Mouse (Mus musculus): Measurements from ENCODE around the gene Plin5. TPM values are rescaled to one million over a fixed set of nuclear protein-coding genes. Genes with fewer than 3 reads are reported as not detected.
"Not testable (repeated sequence)": the region's sequence is repeated elsewhere in the genome, so short reads cannot be mapped to it uniquely, and the experiment has no call there.

Gene Plin5
- polyA plus RNA-seq, 1 experiment from 2014 or later: 57.3 TPM

- H3K36me3 ChIP-seq (replicated peaks; ENCODE audit: insufficient read depth, low read length): peaks cover 93% of the 10 kb centered on the region
- no peak for TF ChIP-seq EP300 (IDR thresholded peaks at IDR 0.05; ENCODE audit: low read depth)
- TF ChIP-seq CTCF (IDR thresholded peaks at IDR 0.05; ENCODE audit: low read depth): no peak
Observed at GRCm38 (mm10) chr17:56066451-56066850, 50.9 kb downstream of the Plin5 start.

GRCm38 (mm10) chr17:56065715-56066114, 51.7 kb downstream of the Plin5 start:
- not testable (repeated sequence) for H3K27ac ChIP-seq (ENCODE audit: low read depth); ATAC-seq; DNase-seq; H3K4me3 ChIP-seq (ENCODE audit: low read depth, low read length); H3K9me3 ChIP-seq (ENCODE audit: low read length); H3K9ac ChIP-seq (replicated peaks); H3K4me1 ChIP-seq (ENCODE audit: insufficient read depth); H3K27me3 ChIP-seq (ENCODE audit: insufficient read depth, low read length); H3K4me2 ChIP-seq (ENCODE audit: low read depth, low read length)
- peak; percentile 33; the same call in 1 of the 2 replicates for TF ChIP-seq CTCF (IDR thresholded peaks at IDR 0.05; ENCODE audit: low read depth)
- 86% methylated on average over 6 of the region's 6 CpGs for WGBS (ENCODE audit: insufficient replicate concordance)
- H3K36me3 ChIP-seq (replicated peaks; ENCODE audit: insufficient read depth, low read length): peaks cover 91% of the 10 kb centered on the region

More at GRCm38 (mm10) chr17:56066451-56066850, 50.9 kb downstream of the Plin5 start:
- Histone ChIP-seq H3K9ac (replicated peaks) (no peak overlapping the region), H3K9me3 (ENCODE audit: low read length) (no peaks in the 10 kb centered on the region), H3K27ac (ENCODE audit: low read depth) (no peak overlapping the region), H3K4me2 (ENCODE audit: low read depth, low read length) (no peak overlapping the region), H3K4me3 (ENCODE audit: low read depth, low read length) (no peak overlapping the region), H3K4me1 (ENCODE audit: insufficient read depth) (no peaks in the 10 kb centered on the region), H3K27me3 (ENCODE audit: insufficient read depth, low read length) (no peaks in the 10 kb centered on the region)
- ATAC-seq: no peak
- no peak for DNase-seq

GRCm38 (mm10) chr17:56062081-56062480, 55.3 kb downstream of the Plin5 start:
- Histone ChIP-seq H3K4me3 (ENCODE audit: low read depth, low read length) (no peak overlapping the region), H3K27ac (ENCODE audit: low read depth) (no peak overlapping the region), H3K27me3 (ENCODE audit: insufficient read depth, low read length) (no peaks in the 10 kb centered on the region), H3K4me2 (ENCODE audit: low read depth, low read length) (no peak overlapping the region), H3K36me3 (replicated peaks; ENCODE audit: insufficient read depth, low read length) (peaks cover 80% of the 10 kb centered on the region), H3K9me3 (ENCODE audit: low read length) (no peaks in the 10 kb centered on the region), H3K4me1 (ENCODE audit: insufficient read depth) (no peaks in the 10 kb centered on the region), H3K9ac (replicated peaks) (no peak overlapping the region)
- 93% methylated on average over 7 of the region's 7 CpGs for WGBS (ENCODE audit: insufficient replicate concordance)
- TF ChIP-seq CTCF (IDR thresholded peaks at IDR 0.05; ENCODE audit: low read depth): no peak
- TF ChIP-seq EP300 (IDR thresholded peaks at IDR 0.05; ENCODE audit: low read depth): no peak
- DNase-seq: no peak
- ATAC-seq: no peak

Other genes with a start within 250 kb of the Plin5 start
- gene Zfp119a, start 238.7 kb downstream of the Plin5 start, polyA plus RNA-seq (2015; fragmentation: Nextera tagmentation; extraction: Ambion mirVana): 3.0 and 4.5 TPM in 2 replicates
- gene Zfp959, start 225.5 kb downstream of the Plin5 start, polyA plus RNA-seq (2015; fragmentation: Nextera tagmentation; extraction: Ambion mirVana): 4.9 and 5.5 TPM in 2 replicates
- gene Zfp119b, start 168.1 kb downstream of the Plin5 start, polyA plus RNA-seq (2015; fragmentation: Nextera tagmentation; extraction: Ambion mirVana): 3.8 and 4.4 TPM in 2 replicates
- gene Ebi3, start 165.0 kb downstream of the Plin5 start, polyA plus RNA-seq (2015; fragmentation: Nextera tagmentation; extraction: Ambion mirVana): 10.0 and 10.5 TPM in 2 replicates
- 6.3 and 7.1 TPM in 2 replicates for gene Yju2, start 158.5 kb downstream of the Plin5 start, polyA plus RNA-seq (2015; fragmentation: Nextera tagmentation; extraction: Ambion mirVana)
- gene Shd, start 147.1 kb downstream of the Plin5 start, polyA plus RNA-seq (2015; fragmentation: Nextera tagmentation; extraction: Ambion mirVana): 0.26 and 0.34 TPM in 2 replicates
- gene Fsd1, start 131.1 kb downstream of the Plin5 start, polyA plus RNA-seq (2015; fragmentation: Nextera tagmentation; extraction: Ambion mirVana): not detected in 2 replicates
- 14.3 and 16.8 TPM in 2 replicates for gene Stap2, start 112.0 kb downstream of the Plin5 start, polyA plus RNA-seq (2015; fragmentation: Nextera tagmentation; extraction: Ambion mirVana)
- 17.5 and 23.9 TPM in 2 replicates for gene Mpnd, start 111.9 kb downstream of the Plin5 start, polyA plus RNA-seq (2015; fragmentation: Nextera tagmentation; extraction: Ambion mirVana)
- 35.9 and 37.1 TPM in 2 replicates for gene Sh3gl1, start 81.0 kb downstream of the Plin5 start, polyA plus RNA-seq (2015; fragmentation: Nextera tagmentation; extraction: Ambion mirVana)
- 4.9 and 6.5 TPM in 2 replicates for gene Chaf1a, start 77.2 kb downstream of the Plin5 start, polyA plus RNA-seq (2015; fragmentation: Nextera tagmentation; extraction: Ambion mirVana)
- 19.1 and 20.5 TPM in 2 replicates for gene Ubxn6, start 42.6 kb downstream of the Plin5 start, polyA plus RNA-seq (2015; fragmentation: Nextera tagmentation; extraction: Ambion mirVana)
- gene Hdgfl2, start 38.0 kb downstream of the Plin5 start, polyA plus RNA-seq (2015; fragmentation: Nextera tagmentation; extraction: Ambion mirVana): 24.8 and 27.7 TPM in 2 replicates
- 0.12 and 0.24 TPM in 2 replicates for gene Plin4, start 7.8 kb downstream of the Plin5 start, polyA plus RNA-seq (2015; fragmentation: Nextera tagmentation; extraction: Ambion mirVana)
- gene Lrg1, start 4.4 kb upstream of the Plin5 start, polyA plus RNA-seq (2015; fragmentation: Nextera tagmentation; extraction: Ambion mirVana): 256 and 269 TPM in 2 replicates
- 0.56 and 0.62 TPM in 2 replicates for gene Sema6b, start 22.7 kb upstream of the Plin5 start, polyA plus RNA-seq (2015; fragmentation: Nextera tagmentation; extraction: Ambion mirVana)
- 2.8 and 3.3 TPM in 2 replicates for gene Tnfaip8l1, start 44.9 kb upstream of the Plin5 start, polyA plus RNA-seq (2015; fragmentation: Nextera tagmentation; extraction: Ambion mirVana)
- 45.8 and 49.8 TPM in 2 replicates for gene Mydgf, start 66.3 kb upstream of the Plin5 start, polyA plus RNA-seq (2015; fragmentation: Nextera tagmentation; extraction: Ambion mirVana)
- gene Dpp9, start 101.3 kb upstream of the Plin5 start, polyA plus RNA-seq (2015; fragmentation: Nextera tagmentation; extraction: Ambion mirVana): 10.2 and 12.1 TPM in 2 replicates
- gene Fem1a, start 139.2 kb upstream of the Plin5 start, polyA plus RNA-seq (2015; fragmentation: Nextera tagmentation; extraction: Ambion mirVana): 5.1 and 5.2 TPM in 2 replicates
- 2.6 and 3.1 TPM in 2 replicates for gene Ticam1, start 159.2 kb upstream of the Plin5 start, polyA plus RNA-seq (2015; fragmentation: Nextera tagmentation; extraction: Ambion mirVana)
- 25.8 and 26.8 TPM in 2 replicates for gene Plin3, start 175.3 kb upstream of the Plin5 start, polyA plus RNA-seq (2015; fragmentation: Nextera tagmentation; extraction: Ambion mirVana)
- not detected in 2 replicates for gene Arrdc5, start 182.7 kb upstream of the Plin5 start, polyA plus RNA-seq (2015; fragmentation: Nextera tagmentation; extraction: Ambion mirVana)
- gene Uhrf1, start 185.7 kb upstream of the Plin5 start, polyA plus RNA-seq (2015; fragmentation: Nextera tagmentation; extraction: Ambion mirVana): 37.8 and 43.5 TPM in 2 replicates
- 5.0 and 5.8 TPM in 2 replicates for gene Kdm4b, start 208.5 kb upstream of the Plin5 start, polyA plus RNA-seq (2015; fragmentation: Nextera tagmentation; extraction: Ambion mirVana)

All from liver, postnatal 0 days (tissue).